Mouse (Mus musculus): ENCODE results near the gene Rassf5. TPM values are rescaled to one million over a fixed set of nuclear protein-coding genes. Genes with fewer than 3 reads are reported as not detected.

The Rassf5 gene
- total RNA-seq, 2 experiments from 2014 or later, result 0.35 to 1.2 TPM

DNA sequence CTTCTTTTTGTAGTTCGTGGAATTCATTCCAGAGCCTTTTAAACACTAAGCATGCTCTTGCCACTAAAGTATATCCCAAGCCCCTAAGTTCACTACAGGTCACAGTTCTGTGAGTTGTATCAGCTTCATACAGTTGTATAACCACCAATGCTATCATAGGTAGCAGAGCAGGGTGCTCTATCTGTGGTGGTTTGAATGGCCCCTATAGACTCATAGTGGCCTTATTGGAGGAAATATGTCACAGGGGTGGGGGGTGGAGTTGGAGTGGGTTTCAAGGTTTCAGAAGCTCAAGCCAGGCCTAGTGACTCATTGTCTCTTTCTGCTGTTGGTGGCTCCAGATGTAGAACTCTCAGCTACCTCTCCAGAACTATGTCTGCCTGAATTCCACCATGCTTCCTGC is 102.6 kb downstream of the Rassf5 start:
- intact Hi-C loops (cut with DNase I), result no loop called here
- DNase-seq, result no peak

DNA sequence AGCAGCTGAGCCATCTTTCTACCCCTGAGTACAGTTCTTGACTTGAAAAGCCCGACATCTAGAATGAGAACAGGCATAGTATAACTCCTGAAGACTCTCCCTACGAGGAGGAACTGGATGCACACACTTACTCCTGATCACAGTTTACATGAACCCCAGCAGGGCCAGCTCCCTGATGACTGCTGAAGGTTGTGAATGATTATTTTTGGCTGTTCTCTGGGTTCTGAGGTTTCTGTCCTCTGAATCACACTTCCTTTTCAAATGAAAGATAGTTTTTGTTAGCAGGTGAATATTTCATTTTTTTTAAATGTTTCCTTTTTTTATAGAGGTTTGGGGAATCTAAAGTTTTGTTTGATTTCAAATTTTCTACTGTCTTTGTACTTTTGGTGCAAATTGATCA is 103.6 kb downstream of the Rassf5 start:
- no peak for DNase-seq
- intact Hi-C loops (cut with DNase I), result no loop called here

DNA sequence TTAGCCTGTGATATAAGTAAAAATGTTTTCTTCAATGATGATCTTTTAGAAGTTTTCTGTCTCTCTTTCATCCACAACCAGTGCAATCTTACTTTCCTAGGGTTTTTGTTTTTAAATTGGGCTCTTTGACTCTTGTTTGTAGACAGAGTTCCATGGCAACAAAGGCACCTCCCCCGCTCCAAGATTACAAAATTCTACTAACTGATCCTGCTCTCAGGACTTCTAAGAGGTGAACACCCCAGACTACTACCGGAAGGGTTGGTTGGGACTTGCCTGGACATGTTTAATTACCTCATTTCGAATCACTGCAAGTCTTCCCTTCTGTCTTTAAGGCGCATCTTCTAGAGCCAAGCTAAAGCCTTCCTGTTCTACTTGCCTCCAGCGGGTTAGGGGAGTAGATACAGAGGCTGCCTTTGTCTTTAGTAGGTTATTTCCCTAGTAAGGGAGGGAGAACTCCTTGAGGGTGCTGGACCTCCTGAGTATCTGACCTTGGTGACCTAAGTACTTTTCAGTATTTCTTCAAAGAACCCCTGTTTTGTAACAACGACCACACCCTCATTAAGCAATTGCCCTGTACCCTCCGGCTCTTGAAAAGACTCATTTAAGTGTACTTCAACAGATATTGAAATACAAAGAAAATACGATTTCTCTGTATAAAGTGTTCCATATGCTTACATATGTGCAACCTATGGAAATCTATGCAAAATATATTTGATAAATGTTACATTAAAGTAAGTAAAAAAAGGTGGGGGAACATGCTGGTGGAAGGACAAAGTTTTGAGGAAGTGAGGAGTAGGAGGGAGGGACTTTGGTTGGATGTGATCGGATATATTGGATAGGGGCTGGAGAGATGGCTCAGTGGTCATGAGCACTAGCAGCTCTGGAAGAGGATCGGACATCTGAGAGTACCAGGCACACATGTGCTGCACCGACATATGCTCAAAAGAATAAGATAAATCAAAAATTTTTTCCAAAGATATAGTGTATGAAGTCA is 105.7 kb downstream of the Rassf5 start:
- no peak for DNase-seq
- intact Hi-C loops (cut with DNase I), result no loop called here

DNA sequence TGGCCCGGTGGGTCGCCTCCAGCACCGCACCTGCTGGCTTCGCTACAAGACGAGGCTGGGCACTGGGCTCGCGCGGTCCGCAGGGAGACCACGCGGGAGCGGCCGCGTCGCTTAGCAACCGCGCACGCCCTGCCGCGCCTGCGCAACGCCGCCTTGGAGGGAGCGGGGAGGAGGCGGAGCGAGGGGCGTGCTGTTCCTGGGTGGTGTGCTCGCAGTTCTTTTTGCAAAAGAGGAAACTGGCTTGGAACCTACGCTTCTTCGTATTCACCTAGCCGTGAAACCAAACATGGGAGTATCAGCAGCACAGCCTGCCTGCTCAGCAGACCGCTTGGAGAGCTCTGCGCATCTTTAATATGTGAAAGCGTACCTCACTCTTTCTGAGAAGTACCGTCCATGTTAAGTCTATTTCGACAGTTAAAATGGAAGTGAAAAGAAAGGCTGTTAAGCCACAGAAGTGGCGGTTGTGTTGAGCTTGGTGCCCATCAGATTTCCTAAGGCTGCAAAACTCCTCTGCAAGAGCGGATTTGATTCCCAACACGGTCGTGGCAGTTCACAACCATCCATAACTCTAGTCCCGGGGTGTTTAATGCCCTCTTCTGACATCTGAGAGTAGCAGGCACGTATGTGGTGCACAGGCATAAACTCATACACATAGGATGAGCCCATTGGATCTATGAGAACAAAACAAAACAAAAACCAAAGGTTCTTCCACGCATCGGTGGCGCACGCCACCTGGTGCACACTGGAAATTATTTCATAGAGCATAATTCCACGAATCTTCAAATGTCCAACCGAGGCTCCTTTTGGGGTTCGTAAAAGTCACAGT is 106.7 kb downstream of the Rassf5 start, which contains the start of gene Dyrk3:
Gene Dyrk3 (minus strand): TSS at position 150 of the 826 bp plus-strand sequence.
- peak; percentile 78 to 83 for DNase-seq
- intact Hi-C loops (cut with DNase I), result no loop called here

DNA sequence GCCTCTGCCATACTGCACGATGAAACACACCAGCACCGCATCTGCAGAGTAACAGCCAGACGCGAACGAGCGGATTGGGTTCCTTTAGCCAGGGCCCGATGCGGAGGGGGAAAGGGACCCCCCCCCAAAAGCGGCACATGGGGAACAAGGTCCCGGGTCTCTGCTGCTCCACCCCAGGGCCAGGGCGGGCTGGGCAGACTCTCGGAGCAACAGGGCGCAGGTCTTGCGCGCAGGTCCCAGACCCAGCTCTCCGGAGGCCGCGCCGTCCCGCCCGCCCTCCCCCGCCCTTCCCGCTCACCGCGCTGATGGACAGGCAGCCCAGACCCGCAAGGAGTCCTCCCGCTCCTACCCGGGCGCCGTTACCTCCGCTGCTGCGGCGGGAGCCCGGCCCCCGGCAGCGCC is 107.3 kb downstream of the Rassf5 start:
- intact Hi-C loops (cut with DNase I), result no loop called here
- no peak for DNase-seq

DNA sequence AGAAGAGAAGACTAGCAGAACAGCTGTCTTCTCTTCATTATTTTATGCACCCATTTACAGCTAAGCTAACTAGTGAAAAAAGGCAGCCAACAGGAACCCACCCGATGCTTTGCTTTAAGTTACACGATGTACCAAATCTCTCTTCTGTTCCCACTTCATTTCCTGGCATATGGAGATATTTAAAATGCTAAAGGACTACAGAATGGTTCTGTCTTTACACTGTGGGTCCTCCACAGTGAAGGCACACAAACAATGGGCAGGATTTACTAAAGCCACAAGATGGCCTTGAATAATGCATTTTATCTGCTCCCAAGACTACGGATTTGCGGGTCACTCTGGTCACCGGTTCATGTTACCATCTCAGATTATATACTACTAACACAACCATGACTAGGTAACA is 107.9 kb downstream of the Rassf5 start:
- intact Hi-C loops (cut with DNase I), result no loop called here
- DNase-seq, result no peak

DNA sequence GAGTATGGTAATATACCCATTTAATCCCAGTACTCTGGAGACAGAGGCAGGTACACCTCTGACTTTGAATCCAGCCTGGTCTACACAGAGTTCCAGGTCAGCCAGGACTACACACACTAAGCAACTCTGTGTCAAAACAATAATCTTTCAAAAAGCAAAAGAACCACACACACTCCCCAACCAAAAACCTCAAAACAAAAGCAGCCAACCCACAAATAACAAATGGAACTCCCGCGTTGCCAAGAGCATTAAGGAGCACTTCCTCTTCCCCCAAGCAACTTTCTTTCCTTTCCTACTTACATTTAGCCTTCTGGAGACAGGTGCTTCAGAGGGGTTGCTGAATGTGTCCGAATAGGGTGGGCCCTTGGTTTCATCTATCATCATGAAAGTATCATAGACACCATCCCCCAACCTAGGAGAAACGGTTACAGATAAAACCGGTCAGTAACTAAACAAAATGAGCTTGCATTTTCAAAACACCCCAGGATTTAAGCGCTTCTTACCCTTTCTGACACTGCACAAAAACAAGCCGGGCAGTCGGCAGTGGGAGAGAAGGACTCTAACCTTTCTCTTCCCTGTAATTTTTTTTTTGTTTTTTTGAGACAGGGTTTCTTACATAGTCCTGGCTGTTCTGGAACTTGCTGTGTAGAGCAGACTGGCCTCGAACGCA is 109.0 kb downstream of the Rassf5 start:
- DNase-seq, result no peak
- intact Hi-C loops (cut with DNase I), result no loop called here

DNA sequence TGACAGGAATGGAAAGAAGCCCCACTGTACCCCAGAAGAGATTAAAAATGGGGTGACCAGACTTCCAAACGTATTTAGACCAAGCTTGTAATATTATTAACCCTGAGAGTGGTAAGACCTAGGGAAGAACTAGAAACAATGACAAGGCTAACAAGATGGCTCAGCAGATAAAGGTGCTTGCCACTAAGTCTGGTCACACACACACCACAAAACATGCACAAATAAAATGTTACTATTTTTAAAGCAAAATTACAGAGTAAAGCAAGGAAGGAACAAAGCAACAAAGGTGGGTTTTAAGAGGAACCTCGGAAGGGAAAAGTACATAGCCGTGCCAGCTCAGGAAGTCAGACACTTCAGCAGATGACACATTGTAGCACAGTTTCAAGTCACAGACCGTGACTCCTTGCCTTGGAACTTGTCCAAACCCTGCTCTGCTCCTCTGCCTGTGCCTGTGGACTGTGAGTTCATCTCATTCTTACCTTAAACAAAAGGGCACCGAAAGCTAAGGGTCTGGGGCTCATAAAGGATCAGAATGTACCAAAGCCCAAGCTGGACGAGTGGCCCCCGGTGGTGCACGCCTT is 110.0 kb downstream of the Rassf5 start:
- no peak for DNase-seq
- intact Hi-C loops (cut with DNase I), result no loop called here

DNA sequence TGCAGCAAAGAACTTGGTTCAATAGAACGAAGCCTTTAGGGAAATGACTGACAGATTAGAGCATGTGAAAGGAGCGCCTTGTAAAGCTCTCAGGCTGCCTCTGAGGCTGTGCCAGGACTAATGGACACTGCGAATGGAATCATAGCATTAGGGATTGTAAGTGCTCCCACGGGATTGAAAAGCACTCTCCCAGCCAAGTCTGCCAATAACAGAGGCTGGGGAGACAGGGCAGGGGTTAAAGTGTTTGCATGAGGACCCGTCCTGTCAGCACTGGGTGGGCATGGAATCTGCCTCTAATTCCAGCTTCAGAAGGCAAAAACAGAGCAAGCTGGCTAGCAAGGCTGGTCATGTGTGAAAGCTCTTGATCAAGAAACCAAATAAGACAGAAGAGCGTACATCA is 110.8 kb downstream of the Rassf5 start:
- intact Hi-C loops (cut with DNase I), result no loop called here
- DNase-seq, result no peak

Other genes with a start within 250 kb of the Rassf5 start
- not detected for gene Il10, start 225.4 kb downstream of the Rassf5 start, total RNA-seq (2021)
- gene Mapkapk2, start 147.4 kb downstream of the Rassf5 start, total RNA-seq (2021), result 100 to 1,000 TPM; 214 to 237 TPM
- not detected for gene Dyrk3, start 106.9 kb downstream of the Rassf5 start, total RNA-seq (2021)
- 10 to 100 TPM; 25.9 to 29.5 TPM for gene Eif2d, start 92.1 kb downstream of the Rassf5 start, total RNA-seq (2021)
- 1 to 10 TPM; 1.1 TPM for gene Ikbke, start 34.3 kb upstream of the Rassf5 start, total RNA-seq (2021)

Data from gastrocnemius, postnatal 36 days (tissue).